Mouse (Mus musculus) mature B cell (primary cell): ENCODE data around the gene Cited1.
"Not testable (repeated sequence)": the region's sequence is repeated elsewhere in the genome, so short reads cannot be mapped to it uniquely, and the experiment has no call there.

Experiments used
- in situ Hi-C: fragments of 300-500 bp; cut with MboI; formaldehyde crosslinking; loops from 2 replicates; pipeline ENCODE4 v1.14.3; 2019

Cited1 gene

GRCm38 (mm10) chrX:102251937-102252860, at the start of gene Cited1:
Cited1 (minus strand) TSS chrX:102252181.
- in situ Hi-C loops: no loop called here

GRCm38 (mm10) chrX:102284889-102285288, 32.9 kb upstream of the Cited1 start:
- in situ Hi-C loops: no loop called here

GRCm38 (mm10) chrX:102262620-102263345, 10.8 kb upstream of the Cited1 start:
- in situ Hi-C loops: no loop called here

- in situ Hi-C loops: no loop called here
These were observed 7.8 kb upstream of the Cited1 start for GRCm38 (mm10) chrX:102259772-102260171.

- in situ Hi-C loops: no loop called here
These were observed 1.9 kb upstream of the Cited1 start for GRCm38 (mm10) chrX:102253892-102254291.

GRCm38 (mm10) chrX:102251221-102251936, 602 bp downstream of the Cited1 start:
- in situ Hi-C loops: no loop called here

GRCm38 (mm10) chrX:102250891-102251170, 1.1 kb downstream of the Cited1 start:
- in situ Hi-C loops: no loop called here

- in situ Hi-C loops: no loop called here
These were observed 1.7 kb downstream of the Cited1 start for GRCm38 (mm10) chrX:102250150-102250890.

- in situ Hi-C loops: loop anchor here (25.0 kb wide), 1 partner anchor 243 kb away; no protein-coding TSS in a partner anchor
These were observed 7.6 kb downstream of the Cited1 start for GRCm38 (mm10) chrX:102244334-102244733.

GRCm38 (mm10) chrX:102219126-102219525, 32.9 kb downstream of the Cited1 start:
- in situ Hi-C loops: no loop called here

- in situ Hi-C loops: not testable (repeated sequence)
These were observed 36.6 kb downstream of the Cited1 start for GRCm38 (mm10) chrX:102215356-102215755.
